ENCODE assay signal across 27 mouse cellular contexts in genomic region chr5:118468739-118469138, GRCm38 (mm10).
DNase-seq lines count a peak whose midpoint lies in the region; TF ChIP-seq lines count a peak whose summit lies in the region.
"Had no signal": no experiment of that assay in that cellular context is flagged by ENCODE, and none has a peak within 500 bp of the region (broad histone marks: within the 10 kb centered on the region; RNA-seq: fewer than 3 reads in every experiment).

No protein-coding gene starts in this region.

- no peaks in the 10 kb centered on the region; the same call in 1 of the 2 replicates for H3K79me2 ChIP-seq in MEL (ENCODE audit: control insufficient read depth, insufficient read depth, low read length, poor library complexity)

- DNase-seq in gastrocnemius, adult 2 months: no peak
- DNase-seq in gastrocnemius, postnatal 4 days (ENCODE audit: low spot score in 2 of 2): no peak
- DNase-seq in MEL (ENCODE audit: low read depth, low spot score): peak; percentile 37
- DNase-seq in embryonic facial prominence, embryonic 10.5 days (ENCODE audit: low spot score): no peak
- no peak for DNase-seq in cerebellum, postnatal 4 days (ENCODE audit: low spot score in 2 of 2)
- no peak for DNase-seq in cerebellum, postnatal 25 days
- DNase-seq: adrenal gland, postnatal 10 days; adrenal gland, postnatal 36 days; B cell, adult 2 months; cerebellum, adult 11-12 months; cerebellum, adult 8-10 months; cerebellum, postnatal 10 days; forebrain, postnatal 0 days; gastrocnemius, postnatal 25 days; heart, adult 2 months; heart, postnatal 14 days; heart, postnatal 4 days; kidney, adult 18-20 months had no signal

- no peak for TF ChIP-seq RAD21 in MEL (IDR thresholded peaks at IDR 0.05; ENCODE audit: low read depth, low read length)

- peaks cover 0 to 28% of the 10 kb centered on the region in 2 experiments; a peak in 2 of 4 replicates for H3K4me1 ChIP-seq in MEL (ENCODE audit: control insufficient read depth in 1 of 2, insufficient read depth in 2 of 2, low read length in 2 of 2)
- H3K4me1 ChIP-seq in embryonic facial prominence, embryonic 10.5 days: peaks cover 74% of the 10 kb centered on the region

- WGBS in embryonic facial prominence, embryonic 10.5 days: 58% methylated on average over 4 of the region's 4 CpGs

- no peaks in the 10 kb centered on the region for H3K27me3 ChIP-seq in MEL (ENCODE audit: control insufficient read depth in 1 of 2, insufficient read depth in 2 of 2, low read length in 2 of 2)
- peaks cover 16% of the 10 kb centered on the region for H3K27me3 ChIP-seq in embryonic facial prominence, embryonic 10.5 days (replicated peaks; ENCODE audit: low read depth, poor library complexity, severe bottlenecking)
- H3K27me3 ChIP-seq: CH12.LX; embryonic facial prominence, embryonic 13.5 days; heart, embryonic 13.5 days; Patski had no signal

- TF ChIP-seq CTCF in gastrocnemius, adult 2 months (IDR thresholded peaks at IDR 0.05): no peak
- no peak for TF ChIP-seq CTCF in MEL (IDR thresholded peaks at IDR 0.05 in 2 of 3, conservative IDR thresholded peaks at IDR 0.05 in 1 of 3; ENCODE audit: control insufficient read depth in 1 of 3, insufficient read depth in 1 of 3, low read depth in 2 of 3, low read length in 3 of 3, poor library complexity in 1 of 3, severe bottlenecking in 1 of 3)

- H3K4me3 ChIP-seq in gastrocnemius, adult 2 months: no peak overlapping the region
- no peak overlapping the region for H3K4me3 ChIP-seq in MEL (ENCODE audit: control insufficient read depth in 1 of 2, insufficient read depth in 1 of 2, low read depth in 2 of 2, low read length in 2 of 2)
- H3K4me3 ChIP-seq in embryonic facial prominence, embryonic 10.5 days: no peak overlapping the region
- H3K4me3 ChIP-seq: embryonic facial prominence, embryonic 13.5 days; erythroblast, embryonic 14.5 days; forebrain, embryonic 13.5 days; heart, adult 2 months; heart, embryonic 10.5 days; heart, embryonic 13.5 days had no signal

- H3K27ac ChIP-seq in gastrocnemius, adult 2 months: peak overlapping the region; percentile 69
- peak overlapping the region; percentile 22 for H3K27ac ChIP-seq in MEL (ENCODE audit: control insufficient read depth, low read depth, low read length)
- peak overlapping the region; percentile 57; the same call in 1 of the 2 replicates for H3K27ac ChIP-seq in embryonic facial prominence, embryonic 10.5 days (replicated peaks)
- H3K27ac ChIP-seq: embryonic facial prominence, embryonic 13.5 days; forebrain, embryonic 13.5 days; heart, adult 2 months; heart, embryonic 13.5 days; hindbrain, embryonic 14.5 days; hindbrain, postnatal 0 days had no signal

- intact Hi-C loops in gastrocnemius, adult 2 months (cut with DNase I): no loop called here

- TF ChIP-seq EP300 in MEL (IDR thresholded peaks at IDR 0.05; ENCODE audit: low read depth in 1 of 2, low read length in 2 of 2): peak; percentile 46 to 62; a peak in 3 of 4 replicates

- H3K36me3 ChIP-seq in MEL (ENCODE audit: control insufficient read depth in 1 of 2, insufficient read depth in 2 of 2, low read length in 2 of 2): peaks cover 0 to 11% of the 10 kb centered on the region in 2 experiments; a peak in 2 of 4 replicates
- H3K36me3 ChIP-seq in embryonic facial prominence, embryonic 10.5 days (replicated peaks): no peaks in the 10 kb centered on the region
- H3K36me3 ChIP-seq: embryonic facial prominence, embryonic 13.5 days; heart, embryonic 10.5 days; heart, embryonic 13.5 days had no signal

- H3K9me3 ChIP-seq in MEL (replicated peaks; ENCODE audit: insufficient read depth, low read length): no peaks in the 10 kb centered on the region
- H3K9me3 ChIP-seq in embryonic facial prominence, embryonic 10.5 days: no peaks in the 10 kb centered on the region
- H3K9me3 ChIP-seq: embryonic facial prominence, embryonic 13.5 days; forebrain, embryonic 13.5 days; heart, embryonic 10.5 days; heart, embryonic 13.5 days had no signal

- no peak overlapping the region for H3K9ac ChIP-seq in MEL (ENCODE audit: control insufficient read depth, low read depth, low read length, poor library complexity, severe bottlenecking)
- H3K9ac ChIP-seq: embryonic facial prominence, embryonic 13.5 days; forebrain, embryonic 13.5 days; forebrain, postnatal 0 days; heart, embryonic 13.5 days; hindbrain, embryonic 14.5 days had no signal

- TF ChIP-seq POLR2A in MEL (IDR thresholded peaks at IDR 0.05; ENCODE audit: control insufficient read depth in 1 of 2, insufficient read depth in 1 of 2, low read depth in 1 of 2, low read length in 2 of 2, poor library complexity in 1 of 2): no peak

TF ChIP-seq in MEL, 35 proteins besides CTCF, POLR2A, EP300 and RAD21:
- TF ChIP-seq TAL1 (IDR thresholded peaks at IDR 0.05; ENCODE audit: low read length): no peak
- peak; percentile 73; the same call in 1 of the 2 replicates for TF ChIP-seq MAZ (IDR thresholded peaks at IDR 0.05; ENCODE audit: low read depth, low read length)
- TF ChIP-seq RCOR1 (IDR thresholded peaks at IDR 0.05; ENCODE audit: low read depth, low read length): peak; percentile 33; the same call in 1 of the 2 replicates
- TF ChIP-seq E2F4 (IDR thresholded peaks at IDR 0.05; ENCODE audit: borderline replicate concordance, low read depth, low read length): no peak
- no peak for TF ChIP-seq MYB (IDR thresholded peaks at IDR 0.05; ENCODE audit: low read depth, low read length)
- TF ChIP-seq MXI1 (IDR thresholded peaks at IDR 0.05; ENCODE audit: low read depth, low read length): peak; percentile 60; the same call in 1 of the 2 replicates
